Mouse (Mus musculus): ENCODE data around the gene Foxn3. TPM values are rescaled to one million over a fixed set of nuclear protein-coding genes. Genes with fewer than 3 reads are reported as not detected.

Foxn3 gene
- total and polyA plus RNA-seq, 3 experiments: 9.7 to 26.8 (median 11.0) TPM

DNA sequence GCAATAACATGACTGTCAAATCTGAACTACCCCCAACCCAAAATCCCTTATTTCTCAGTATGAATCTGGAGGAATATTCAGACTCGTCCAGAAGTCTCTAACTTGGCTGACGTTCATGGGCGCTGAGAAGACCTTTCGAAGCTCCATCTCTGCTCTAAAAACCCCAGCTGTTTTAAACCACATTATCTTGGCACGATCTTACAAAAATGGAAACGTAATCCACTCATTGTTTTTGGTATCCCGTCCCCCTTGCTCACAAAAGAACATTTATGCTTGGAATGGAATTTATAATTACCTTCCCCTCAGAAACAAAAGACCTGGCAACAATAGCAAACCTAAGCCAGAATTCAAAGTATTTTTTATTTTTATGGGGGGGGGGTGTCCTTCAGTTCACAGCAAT lies 221.6 kb downstream of the Foxn3 start:
- in situ Hi-C loops (cut with MboI; ENCODE audit: low pct_ligation_motif_present, low pct_unique_long_range_greater_than_20kb, low sequenced_read_pairs) (no loop called here), dilution Hi-C loops (cut with MboI; ENCODE audit: extremely low pct_ligation_motif_present, extremely low pct_unique_long_range_greater_than_20kb, low sequenced_read_pairs) (no loop called here)
- TF ChIP-seq POLR2AphosphoS2 (IDR thresholded peaks at IDR 0.05; ENCODE audit: low read depth, low read length) (no peak), KAT2A (IDR thresholded peaks at IDR 0.05; ENCODE audit: insufficient replicate concordance, low read length) (no peak)

DNA sequence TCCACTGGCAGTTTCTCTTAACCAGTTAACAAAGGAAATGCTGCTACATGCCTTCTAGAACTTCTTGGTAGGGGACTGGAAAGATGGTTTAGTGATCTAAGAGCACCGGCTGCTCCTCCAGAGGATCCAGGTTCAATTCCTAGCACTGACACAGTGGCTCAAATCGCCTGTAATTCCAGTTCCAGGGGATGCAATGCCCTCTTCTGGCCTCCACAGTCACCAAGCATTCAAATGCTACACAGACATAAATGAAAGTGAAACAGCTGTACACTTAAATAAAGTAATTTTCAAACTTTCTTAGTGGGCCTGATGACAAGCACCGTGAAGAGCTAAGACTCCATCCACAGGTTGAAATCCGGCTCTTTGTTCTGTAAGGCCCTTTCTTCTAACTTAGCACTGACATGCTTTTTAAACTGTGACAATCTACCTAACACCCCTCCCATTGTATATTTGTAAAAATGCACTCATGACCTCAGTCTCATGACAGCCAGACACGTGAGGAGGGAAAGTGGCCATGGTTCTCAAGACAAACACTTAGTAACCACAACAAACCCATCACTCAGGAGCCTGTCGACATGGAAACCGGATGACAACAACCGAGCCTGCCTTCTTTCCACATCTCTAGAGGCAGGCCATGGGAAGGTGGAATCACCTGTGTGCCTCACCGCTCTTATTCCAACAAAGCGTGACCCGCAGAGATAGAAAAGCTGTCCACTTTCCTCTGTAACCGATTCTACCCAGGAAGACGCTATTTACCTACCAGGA lies 222.8 kb downstream of the Foxn3 start:
- dilution Hi-C loops (cut with MboI; ENCODE audit: extremely low pct_ligation_motif_present, extremely low pct_unique_long_range_greater_than_20kb, low sequenced_read_pairs): no loop called here
- peaks cover 24 to 60% of the 10 kb centered on the region in 2 experiments for H3K4me1 ChIP-seq (ENCODE audit: control insufficient read depth in 1 of 2, insufficient read depth in 2 of 2)
- TF ChIP-seq CTCF (conservative IDR thresholded peaks at IDR 0.05 in 1 of 2, IDR thresholded peaks at IDR 0.05 in 1 of 2; ENCODE audit: low read depth in 2 of 2, low read length in 2 of 2) (peak in 1 of 2 experiments; percentile 35; a peak in 1 of 4 replicates), CHD2 (IDR thresholded peaks at IDR 0.05; ENCODE audit: low read length) (no peak), SMC3 (IDR thresholded peaks at IDR 0.05; ENCODE audit: low read depth, low read length) (peak; percentile 41), JUN (IDR thresholded peaks at IDR 0.05; ENCODE audit: insufficient read depth, low read depth, low read length) (no peak), ZNF384 (IDR thresholded peaks at IDR 0.05; ENCODE audit: low read depth, low read length) (no peak), RCOR1 (conservative IDR thresholded peaks at IDR 0.05; ENCODE audit: low read depth, low read length) (no peak), MXI1 (IDR thresholded peaks at IDR 0.05; ENCODE audit: low read depth, low read length) (0 out of 2 replicates have a peak, but pooled peaks have one; percentile 1), E2F4 (IDR thresholded peaks at IDR 0.05; ENCODE audit: insufficient replicate concordance, low read depth, low read length) (no peak), RAD21 (IDR thresholded peaks at IDR 0.05; ENCODE audit: low read depth, low read length) (peak; percentile 33), POLR2A (IDR thresholded peaks at IDR 0.05; ENCODE audit: low read depth, low read length) (no peak), BHLHE40 (IDR thresholded peaks at IDR 0.05; ENCODE audit: low read depth, low read length) (peak; percentile 75), USF2 (conservative IDR thresholded peaks at IDR 0.05; ENCODE audit: low read depth, low read length) (no peak), ZC3H11A (IDR thresholded peaks at IDR 0.05; ENCODE audit: low read depth, low read length) (no peak)
- H3K79me2 ChIP-seq (replicated peaks; ENCODE audit: control insufficient read depth, extremely low read depth, insufficient read depth, poor library complexity, severe bottlenecking): no peaks in the 10 kb centered on the region
- H3K4me3 ChIP-seq (replicated peaks in 1 of 3; ENCODE audit: low read depth in 2 of 3, low read length in 2 of 3, poor library complexity in 1 of 3): no peak overlapping the region
- no peak for DNase-seq (ENCODE audit: extremely low read depth)
- H3K9me3 ChIP-seq (replicated peaks; ENCODE audit: low read length): no peaks in the 10 kb centered on the region
- no peak overlapping the region for H3K4me2 ChIP-seq (ENCODE audit: insufficient read depth, low read depth, poor library complexity, severe bottlenecking)
- H3K36me3 ChIP-seq (replicated peaks in 1 of 2; ENCODE audit: control insufficient read depth in 1 of 2, insufficient read depth in 1 of 2, low read length in 1 of 2): peaks cover 7 to 66% of the 10 kb centered on the region in 2 experiments
- in situ Hi-C loops (cut with MboI; ENCODE audit: low pct_ligation_motif_present, low pct_unique_long_range_greater_than_20kb, low sequenced_read_pairs): no loop called here
- H3K9ac ChIP-seq (ENCODE audit: insufficient read depth, low read depth): no peak overlapping the region
- no peaks in the 10 kb centered on the region for H3K27me3 ChIP-seq (replicated peaks)
- no peak overlapping the region; the same call in 1 of the 2 replicates for H3K27ac ChIP-seq (ENCODE audit: insufficient read depth, low read depth)

More for the DNA sequence above, 221.6 kb downstream of the Foxn3 start:
- Histone ChIP-seq H3K4me3 (replicated peaks in 1 of 3; ENCODE audit: low read depth in 2 of 3, low read length in 2 of 3, poor library complexity in 1 of 3) (no peak overlapping the region), H3K9ac (ENCODE audit: insufficient read depth, low read depth) (no peak overlapping the region), H3K36me3 (replicated peaks in 1 of 2; ENCODE audit: control insufficient read depth in 1 of 2, insufficient read depth in 1 of 2, low read length in 1 of 2) (peaks cover 7 to 64% of the 10 kb centered on the region in 2 experiments), H3K4me1 (ENCODE audit: control insufficient read depth in 1 of 2, insufficient read depth in 2 of 2) (peaks cover 19 to 54% of the 10 kb centered on the region in 2 experiments), H3K27ac (ENCODE audit: insufficient read depth, low read depth) (no peak overlapping the region), H3K27me3 (replicated peaks) (no peaks in the 10 kb centered on the region), H3K9me3 (replicated peaks; ENCODE audit: low read length) (no peaks in the 10 kb centered on the region), H3K79me2 (replicated peaks; ENCODE audit: control insufficient read depth, extremely low read depth, insufficient read depth, poor library complexity, severe bottlenecking) (no peaks in the 10 kb centered on the region), H3K4me2 (ENCODE audit: insufficient read depth, low read depth, poor library complexity, severe bottlenecking) (no peak overlapping the region)
- DNase-seq (ENCODE audit: extremely low read depth): no peak

Data from CH12.LX (cell line).